Mouse (Mus musculus) frontal cortex, adult (tissue): ENCODE measurements around the gene Mrgprh.

Experiments used
- ATAC-seq: cut with Nextera tagmentation; 2 replicates; pipeline ENCODE4 v1.9.2; 2017; ENCODE audit warnings: mild to moderate bottlenecking, moderate library complexity, mixed read lengths; ENCODE audit not compliant: low TSS enrichment

The Mrgprh gene

GRCm38 (mm10) chr17:12916588-12917380 lies 41.0 kb downstream of the Mrgprh start:
- ATAC-seq: peak; percentile 38

GRCm38 (mm10) chr17:12921073-12921472 lies 45.2 kb downstream of the Mrgprh start:
- no peak for ATAC-seq

GRCm38 (mm10) chr17:12925001-12925400 lies 49.2 kb downstream of the Mrgprh start:
- no peak for ATAC-seq

GRCm38 (mm10) chr17:12925703-12926180 lies 49.9 kb downstream of the Mrgprh start:
- no peak for ATAC-seq
